Mouse (Mus musculus) stomach, postnatal 0 days (tissue): ENCODE data around the gene Gm42372. TPM values are rescaled to one million over a fixed set of nuclear protein-coding genes. Genes with fewer than 3 reads are reported as not detected.

ENCODE experiments used
- ATAC-seq: fragments of 200-750 bp; cut with Nextera tagmentation; 2 replicates; pipeline ENCODE4 v1.8.0; 2017; ENCODE audit not compliant: low FRiP score, low TSS enrichment
- DNase-seq: peaks from one replicate; pipeline ENCODE4 v3.0.0-alpha.2; 2016; ENCODE audit warnings: low spot score
- H3K27ac ChIP-seq: fragments of 300-500 bp; sonication (generic); replicated peaks from 2 replicates; pipeline ENCODE4 v1.5.1; 2014; ENCODE audit warnings: mild to moderate bottlenecking, control low read depth
- H3K27me3 ChIP-seq: fragments of 300-500 bp; sonication (generic); 2 replicates; pipeline ENCODE4 v1.6.1; 2014; ENCODE audit warnings: low read length; ENCODE audit not compliant: control insufficient read depth, insufficient read depth
- H3K36me3 ChIP-seq: fragments of 300-500 bp; sonication (generic); 2 replicates; pipeline ENCODE4 v1.6.1; 2014; ENCODE audit warnings: low read length, mixed read lengths; ENCODE audit not compliant: control insufficient read depth, insufficient read depth
- H3K4me1 ChIP-seq: fragments of 300-500 bp; sonication (generic); replicated peaks from 2 replicates; pipeline ENCODE4 v1.6.1; 2014; ENCODE audit warnings: antibody characterized with exemption; ENCODE audit not compliant: control insufficient read depth, insufficient read depth
- H3K4me2 ChIP-seq: fragments of 300-500 bp; sonication (generic); replicated peaks from 2 replicates; pipeline ENCODE4 v1.6.1; 2014; ENCODE audit warnings: low read depth, mild to moderate bottlenecking, control low read depth, moderate library complexity
- H3K4me3 ChIP-seq: fragments of 300-500 bp; sonication (generic); 2 replicates; pipeline ENCODE4 v1.5.1; 2014; ENCODE audit warnings: low read depth, low read length, control low read depth
- H3K9ac ChIP-seq: fragments of 300-500 bp; sonication (generic); 2 replicates; pipeline ENCODE4 v1.6.1; 2014; ENCODE audit warnings: mild to moderate bottlenecking, low read length, control low read depth, mixed read lengths
- H3K9me3 ChIP-seq: fragments of 300-500 bp; sonication (generic); 2 replicates; pipeline ENCODE4 v1.6.1; 2016; ENCODE audit warnings: low read length; ENCODE audit not compliant: control insufficient read depth
- CTCF ChIP-seq: IDR thresholded peaks from 2 replicates; pipeline ENCODE4 v1.5.1; 2016; ENCODE audit warnings: antibody characterized with exemption, low read depth, mild to moderate bottlenecking, moderate library complexity
- EP300 ChIP-seq: optimal IDR thresholded peaks from 2 replicates; pipeline ENCODE3; 2016; ENCODE audit warnings: antibody characterized with exemption
- WGBS: fragments of 180-500 bp; shearing (Covaris S2); extraction: QIAGEN DNeasy Blood & Tissue Kit; methylation state at CpG from one replicate; pipeline ENCODE4 v1.1.7; 2014; 5-methylcytosine and 5-hydroxymethylcytosine counted together
- polyA plus RNA-seq: library from polyadenylated mRNA; unstranded; fragments of >200 nt; fragmentation: Nextera tagmentation; extraction: Ambion mirVana; gene quantifications from 2 replicates; pipeline ENCODE4 v1.2.1, GENCODE M21; 2015

Gene Gm42372
- polyA plus RNA-seq, 1 experiment from 2014 or later: 0.15 TPM

- H3K36me3 ChIP-seq: no peaks in the 10 kb centered on the region
- H3K9me3 ChIP-seq: no peaks in the 10 kb centered on the region
- DNase-seq: peak; percentile 44
- no peak overlapping the region for H3K4me2 ChIP-seq
- H3K4me3 ChIP-seq: no peak overlapping the region
- no peaks in the 10 kb centered on the region for H3K27me3 ChIP-seq
- TF ChIP-seq CTCF: no peak
- no peak for TF ChIP-seq EP300
- H3K4me1 ChIP-seq: peaks cover under 1% of the 10 kb centered on the region; the same call in 1 of the 2 replicates
- no peak for ATAC-seq
- no peak overlapping the region for H3K9ac ChIP-seq
- no peak overlapping the region for H3K27ac ChIP-seq
- WGBS: 22% methylated on average over 3 of the region's 3 CpGs
Observed at GRCm38 (mm10) chr7:16988405-16988804, 5.5 kb downstream of the Gm42372 start.

DNA sequence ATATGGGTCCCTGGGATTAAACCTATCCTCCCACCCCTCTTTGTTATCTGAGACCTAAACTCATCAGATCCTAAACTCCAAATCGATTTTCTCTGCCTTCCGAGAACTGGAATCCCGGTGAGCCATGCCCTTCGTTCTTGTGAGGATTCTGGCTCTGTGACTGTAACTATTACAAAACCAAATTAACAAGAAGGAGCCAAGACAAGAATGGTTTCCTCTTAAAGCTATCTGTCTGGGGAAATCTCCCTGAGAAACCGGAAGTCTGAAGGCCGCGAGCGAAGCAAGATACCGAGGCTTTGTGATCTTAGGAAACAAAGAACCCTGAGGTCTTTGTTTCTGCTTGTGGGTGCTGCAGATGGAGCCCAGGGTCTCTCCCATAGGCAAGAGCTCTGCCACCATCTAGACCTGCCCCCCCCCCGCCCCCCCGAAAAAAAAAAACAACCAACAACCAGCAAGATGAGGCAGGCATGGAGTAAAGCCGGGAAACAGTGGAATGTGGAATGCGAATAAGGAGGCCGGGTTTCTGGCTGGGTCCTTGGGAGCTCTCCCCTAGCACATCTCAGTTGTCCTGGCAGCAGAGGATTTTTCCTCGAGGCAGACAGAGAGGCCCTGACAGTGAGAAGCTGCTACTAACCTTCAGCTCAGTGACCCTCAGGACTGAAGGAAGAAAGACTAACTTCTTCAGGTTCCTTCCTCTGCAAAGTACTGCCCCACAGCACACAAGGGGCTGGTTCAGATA is 7.3 kb downstream of the Gm42372 start:
- TF ChIP-seq EP300 (no peak), CTCF (no peak)

GRCm38 (mm10) chr7:16991681-16992450 is 9.0 kb downstream of the Gm42372 start:
- peak; percentile 67 for DNase-seq
- Histone ChIP-seq H3K9ac (no peak overlapping the region), H3K36me3 (no peaks in the 10 kb centered on the region), H3K9me3 (no peaks in the 10 kb centered on the region), H3K4me1 (peaks cover 2% of the 10 kb centered on the region; the same call in 1 of the 2 replicates), H3K27ac (peak overlapping the region; percentile 83), H3K4me3 (no peak overlapping the region), H3K27me3 (no peaks in the 10 kb centered on the region), H3K4me2 (peak overlapping the region; percentile 25; the same call in 1 of the 2 replicates)
- WGBS: 27% methylated on average over 18 of the region's 18 CpGs
- TF ChIP-seq EP300 (no peak), CTCF (no peak)
- ATAC-seq: peak; percentile 65

More for the DNA sequence above, 7.3 kb downstream of the Gm42372 start:
- Histone ChIP-seq H3K9ac (no peak overlapping the region), H3K36me3 (no peaks in the 10 kb centered on the region), H3K27me3 (no peaks in the 10 kb centered on the region), H3K4me2 (no peak overlapping the region), H3K4me3 (no peak overlapping the region), H3K9me3 (no peaks in the 10 kb centered on the region), H3K4me1 (peaks cover 2% of the 10 kb centered on the region; the same call in 1 of the 2 replicates), H3K27ac (peak overlapping the region; percentile 65)
- ATAC-seq (no peak), DNase-seq (peak; percentile 17)
- 28% methylated on average over 14 of the region's 15 CpGs for WGBS

GRCm38 (mm10) chr7:16992451-16992807 is 9.5 kb downstream of the Gm42372 start, which contains the start of gene Ccdc8:
Gene Ccdc8, plus strand, starts transcription at chr7:16992708.
- ATAC-seq: no peak
- H3K27ac ChIP-seq: peak within 1 kb of the TSS; percentile 85
- no peaks in the 10 kb centered on the region for H3K36me3 ChIP-seq
- peak within 1 kb of the TSS; percentile 70 for H3K9ac ChIP-seq
- TF ChIP-seq CTCF (no peak), EP300 (no peak)
- peak within 1 kb of the TSS; percentile 67 for H3K4me2 ChIP-seq
- WGBS: 94% methylated on average over 5 of the region's 5 CpGs
- no peaks in the 10 kb centered on the region for H3K9me3 ChIP-seq
- no peaks in the 10 kb centered on the region for H3K27me3 ChIP-seq
- H3K4me3 ChIP-seq: peak within 1 kb of the TSS; percentile 57
- DNase-seq: no peak
- H3K4me1 ChIP-seq: peaks cover 2% of the 10 kb centered on the region; the same call in 1 of the 2 replicates

DNA sequence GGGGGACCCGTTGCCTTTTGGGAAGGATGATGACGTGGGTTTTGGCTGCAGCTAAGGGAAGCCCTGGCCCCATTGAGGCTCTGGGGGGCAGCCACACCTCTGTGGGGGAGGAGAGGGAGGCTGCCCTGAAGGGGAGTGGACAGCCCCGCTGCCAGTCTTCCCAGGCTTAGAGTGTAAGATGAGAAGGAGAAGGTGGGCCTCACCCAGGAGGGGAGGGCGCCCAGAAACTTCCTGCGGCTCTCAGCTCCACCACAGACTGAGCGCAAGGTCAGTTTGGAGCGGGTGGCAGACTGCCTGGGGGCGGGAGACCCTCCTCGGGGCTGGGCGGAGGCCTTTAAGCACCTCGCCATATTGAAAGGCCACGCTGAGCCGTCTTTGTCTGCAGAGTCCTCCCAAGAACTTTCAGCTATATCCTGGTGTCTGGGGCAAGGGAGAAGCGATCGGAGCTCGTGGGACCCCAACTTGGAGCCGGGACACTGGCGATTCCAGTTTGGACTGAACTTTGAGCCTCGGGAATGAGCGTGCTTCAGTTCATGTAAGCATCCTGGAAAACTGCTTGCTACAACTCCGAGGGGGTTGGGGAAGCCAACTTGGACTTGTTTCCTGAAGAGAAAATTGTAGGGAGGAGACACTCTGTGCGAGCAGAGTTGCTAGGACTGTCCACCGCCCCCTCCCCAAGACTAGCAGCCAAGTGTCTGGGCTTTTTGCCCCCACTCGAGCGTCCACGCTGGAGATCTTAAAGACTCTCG is 10.9 kb downstream of the Gm42372 start:
- peak; percentile 78 for DNase-seq
- H3K4me1 ChIP-seq: peaks cover 2% of the 10 kb centered on the region; the same call in 1 of the 2 replicates
- H3K4me3 ChIP-seq: peak overlapping the region; percentile 57
- no peak for TF ChIP-seq EP300
- TF ChIP-seq CTCF: peak; percentile 27; the same call in 1 of the 2 replicates
- H3K9me3 ChIP-seq: no peaks in the 10 kb centered on the region
- peak overlapping the region; percentile 67 for H3K4me2 ChIP-seq
- 3% methylated on average over 26 of the region's 27 CpGs for WGBS
- peak overlapping the region; percentile 85 for H3K27ac ChIP-seq
- H3K36me3 ChIP-seq: no peaks in the 10 kb centered on the region
- ATAC-seq: peak; percentile 87
- H3K9ac ChIP-seq: peak overlapping the region; percentile 70
- no peaks in the 10 kb centered on the region for H3K27me3 ChIP-seq
